Mouse (Mus musculus) cerebellum, adult 18-20 months (tissue): Measurements from ENCODE around the gene Wdr64.

ENCODE experiments used
- DNase-seq, 2 experiments: peaks; one replicate each; pipeline ENCODE4 v3.0.0; 2021

Gene Wdr64

DNA sequence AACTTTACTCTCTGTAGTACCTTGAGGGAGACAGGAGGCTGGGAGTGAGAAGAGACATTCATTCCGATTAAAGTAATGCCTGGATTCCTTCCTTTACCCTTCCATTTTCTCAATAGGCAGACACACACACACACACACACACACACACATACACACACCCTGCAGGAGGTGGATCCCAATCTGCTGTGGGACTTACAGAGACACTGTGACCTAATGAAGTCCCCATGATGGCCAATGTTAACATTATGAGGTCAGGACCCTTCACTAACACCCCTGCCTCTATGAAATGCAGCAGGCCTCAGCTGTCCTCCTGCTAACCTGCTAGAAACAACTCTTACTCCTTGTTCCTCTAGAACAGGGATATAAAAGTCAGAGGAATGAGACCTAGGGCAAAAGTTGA lies at the start of gene Wdr64:
Gene Wdr64 (plus strand): TSS at position 301 of the 400 bp plus-strand sequence.
- no peak for DNase-seq

DNA sequence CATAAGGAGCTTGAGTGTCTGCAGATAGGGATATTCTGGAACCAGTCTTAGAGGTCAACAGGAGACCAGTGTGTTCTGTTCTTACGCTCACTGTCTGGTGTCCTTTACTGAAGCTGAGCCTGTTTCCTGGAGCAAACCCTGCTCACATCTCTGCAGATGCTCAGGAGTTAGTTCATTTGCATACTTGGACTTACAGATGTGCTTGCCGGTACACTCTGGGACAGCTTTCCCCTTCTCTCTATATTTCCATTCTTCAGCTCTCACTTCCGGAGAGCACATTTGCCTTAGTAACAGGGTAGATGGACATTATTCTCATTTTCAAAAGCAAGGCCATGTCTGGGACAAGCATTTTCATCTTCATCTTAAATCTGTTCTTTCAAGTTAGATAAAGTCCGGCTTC lies 49.8 kb upstream of the Wdr64 start:
- no peak for DNase-seq

DNA sequence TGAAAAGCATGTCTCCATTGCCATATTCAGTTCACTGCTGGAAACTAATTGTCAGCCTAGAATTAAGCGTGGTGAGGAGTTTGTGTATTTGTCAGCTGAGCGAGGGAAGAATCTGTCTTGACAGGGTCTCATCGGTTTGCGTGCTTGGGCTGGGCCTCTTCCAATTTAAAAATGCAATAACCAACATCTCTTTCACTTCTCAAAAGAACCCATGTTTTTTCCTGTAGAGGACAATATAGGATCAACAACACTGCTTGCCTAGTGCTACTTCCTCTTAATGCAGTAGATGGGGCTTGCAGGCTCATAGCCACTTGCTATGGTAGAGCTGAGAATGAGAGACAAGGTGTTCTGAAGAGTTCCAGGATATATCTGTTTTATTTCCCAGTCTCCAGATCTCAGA lies 38.5 kb upstream of the Wdr64 start:
- no peak for DNase-seq

DNA sequence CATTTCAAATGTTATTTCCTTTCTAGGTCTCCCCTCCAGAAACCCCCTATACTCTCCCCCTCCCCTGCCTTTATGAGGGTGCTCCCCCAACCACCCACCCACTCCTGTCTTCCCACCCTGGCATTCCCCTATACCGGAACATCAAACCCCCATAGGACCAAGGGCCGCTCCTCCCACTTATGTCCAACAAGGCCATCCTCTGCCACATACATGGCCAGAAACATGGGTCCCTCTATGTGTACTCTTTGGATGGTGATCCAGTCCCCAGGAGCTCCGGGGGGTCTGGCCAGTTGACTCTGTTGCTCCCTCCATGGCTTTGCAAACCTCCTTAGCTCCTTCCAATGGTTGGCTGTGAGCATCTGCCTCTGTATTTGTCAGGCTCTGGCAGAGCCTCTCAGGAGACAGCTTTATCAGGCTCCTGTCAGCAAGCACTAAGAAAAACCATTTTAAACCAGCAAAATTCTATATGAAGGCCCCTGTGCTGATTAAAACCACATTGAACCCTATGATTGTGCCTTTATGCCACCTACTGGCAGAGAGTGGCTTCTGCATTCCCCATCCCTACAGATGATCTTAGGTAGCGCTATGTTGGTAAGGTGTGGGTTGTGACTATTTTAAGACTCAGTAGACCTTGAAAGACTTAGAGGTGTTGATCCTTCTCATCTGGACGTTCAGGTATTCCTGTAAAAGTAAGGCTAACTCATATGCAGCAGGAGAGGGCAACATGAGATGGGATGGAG lies 29.6 kb upstream of the Wdr64 start:
- peak; percentile 8 to 12 for DNase-seq

DNA sequence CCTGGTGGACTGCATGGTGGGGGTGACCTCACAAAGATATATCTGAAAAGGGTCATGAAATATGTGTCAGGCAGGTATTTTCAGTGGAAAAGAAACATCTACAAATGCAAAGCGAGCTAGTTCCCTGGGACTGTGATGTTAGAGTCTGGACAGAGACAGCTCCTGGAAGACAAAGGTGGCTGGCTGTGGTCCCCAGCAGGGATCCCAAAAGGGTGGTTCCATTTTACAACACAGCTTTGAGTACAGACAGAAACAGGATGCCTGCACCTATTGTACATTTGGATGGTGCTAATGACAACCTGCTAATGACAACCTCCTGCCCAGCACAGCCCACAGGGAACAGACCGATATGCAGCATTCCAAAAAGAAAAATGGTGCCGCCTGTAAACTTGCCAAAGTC lies 28.9 kb upstream of the Wdr64 start:
- no peak for DNase-seq

DNA sequence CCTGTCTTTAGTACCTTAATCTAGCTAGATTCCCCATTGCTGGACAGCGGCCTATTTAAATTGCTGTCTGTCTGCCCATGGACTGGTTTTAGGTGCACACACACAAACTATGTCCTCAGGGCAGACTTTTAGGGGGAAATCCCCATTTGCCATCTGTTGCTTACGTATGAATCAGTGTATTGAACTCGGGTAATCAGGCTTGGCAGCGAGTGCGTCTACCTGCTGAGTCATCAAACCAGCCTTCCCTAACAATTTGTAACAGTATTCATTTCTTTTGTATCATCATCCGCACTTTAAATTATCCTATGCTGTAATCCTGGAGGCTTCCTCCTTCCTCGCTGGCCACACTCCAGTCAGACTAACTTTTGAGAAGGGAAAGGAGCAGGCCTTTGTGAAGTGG lies 28.4 kb upstream of the Wdr64 start:
- DNase-seq, result no peak

DNA sequence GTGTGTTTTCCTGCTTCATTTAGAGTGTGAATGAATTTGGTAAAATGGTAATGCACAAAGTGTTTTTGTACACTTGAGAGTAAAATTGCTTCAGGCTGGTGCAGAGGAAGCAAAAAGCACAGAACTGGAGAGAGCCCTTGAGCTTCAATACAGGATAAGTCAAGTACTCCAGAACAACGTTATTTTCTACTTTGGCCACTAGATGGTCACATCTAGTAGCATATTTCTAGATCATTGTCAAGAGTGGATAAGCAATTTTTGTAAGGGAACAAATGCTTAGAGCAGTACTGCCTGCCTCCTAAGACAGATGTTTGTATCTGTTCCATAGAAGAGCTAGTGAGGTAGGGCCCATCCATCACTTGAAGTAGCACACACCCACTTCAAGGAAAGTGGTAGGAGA lies 26.8 kb upstream of the Wdr64 start:
- DNase-seq, result no peak

DNA sequence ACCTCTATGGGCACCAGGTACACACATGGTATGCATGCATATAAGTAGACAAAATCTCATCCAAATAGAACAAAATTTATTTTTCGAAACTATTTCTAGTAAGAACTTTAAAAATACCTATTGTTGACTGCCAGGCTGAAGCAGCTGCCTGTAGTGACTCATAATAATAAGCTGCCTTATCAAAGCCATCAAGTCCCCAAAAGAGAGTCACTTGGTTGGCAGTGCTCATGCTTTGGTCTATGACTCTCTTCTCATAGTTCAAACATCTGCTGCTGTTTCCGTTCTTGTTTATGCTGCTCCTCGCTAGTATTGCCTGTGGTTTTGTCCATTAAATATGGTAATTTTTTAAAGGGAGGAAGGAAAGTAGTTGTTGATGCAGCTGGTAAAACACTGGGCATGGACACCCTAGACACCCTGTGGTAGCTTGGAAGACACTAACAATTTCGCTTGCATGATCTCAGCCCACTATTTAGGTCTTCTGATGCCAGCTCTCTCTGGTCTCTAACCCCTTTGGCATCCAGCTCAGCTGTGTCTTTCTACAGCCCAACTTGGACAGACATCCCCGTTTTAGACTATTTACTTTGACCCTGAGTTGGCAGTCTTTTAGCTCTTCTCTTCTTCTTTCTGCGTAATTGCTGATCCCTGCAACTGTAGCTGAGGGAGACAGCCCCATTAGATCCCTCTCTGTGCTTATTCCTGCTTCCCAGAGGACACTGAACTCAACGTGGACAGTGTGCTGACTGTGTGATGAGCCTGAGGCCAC lies 24.6 kb upstream of the Wdr64 start:
- no peak for DNase-seq

DNA sequence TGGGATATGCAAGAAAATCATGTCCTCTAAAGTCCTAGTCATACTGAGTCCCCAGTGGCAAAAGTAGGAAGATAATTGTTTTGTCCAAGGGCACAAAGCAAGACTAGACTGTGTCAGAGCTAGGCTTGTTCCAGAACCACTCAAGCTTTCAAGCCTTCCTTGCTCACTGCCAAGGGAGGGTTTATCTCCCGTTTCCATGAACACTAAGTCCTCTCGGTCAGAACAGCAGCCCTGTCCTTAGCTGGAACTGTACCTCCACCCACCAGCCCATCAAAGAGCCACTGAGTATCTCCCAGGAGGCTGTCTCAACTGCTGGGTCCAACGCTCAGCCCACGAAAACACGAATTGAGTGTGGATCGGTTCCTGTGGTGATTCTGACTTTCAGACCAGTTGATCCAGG lies 23.3 kb upstream of the Wdr64 start:
- no peak for DNase-seq

DNA sequence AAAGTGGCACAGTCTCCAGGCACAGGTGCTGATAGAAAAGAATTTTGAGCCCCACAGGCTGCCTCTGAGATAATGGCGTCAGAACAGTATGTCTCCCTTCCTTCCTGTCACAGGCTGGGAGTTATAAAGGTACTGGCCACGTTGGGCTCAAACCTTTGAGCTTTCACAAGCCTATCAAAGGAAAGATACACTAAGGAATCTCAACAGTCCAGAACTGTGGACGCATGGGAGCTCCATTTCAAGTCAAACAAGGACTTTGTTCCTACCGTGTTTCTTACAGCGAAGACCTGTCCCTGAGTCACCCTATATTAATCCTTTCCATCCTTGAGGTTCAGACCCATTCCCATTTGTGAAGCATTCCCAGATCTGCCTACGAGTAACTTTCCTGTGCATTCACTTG lies 20.9 kb upstream of the Wdr64 start:
- no peak for DNase-seq

DNA sequence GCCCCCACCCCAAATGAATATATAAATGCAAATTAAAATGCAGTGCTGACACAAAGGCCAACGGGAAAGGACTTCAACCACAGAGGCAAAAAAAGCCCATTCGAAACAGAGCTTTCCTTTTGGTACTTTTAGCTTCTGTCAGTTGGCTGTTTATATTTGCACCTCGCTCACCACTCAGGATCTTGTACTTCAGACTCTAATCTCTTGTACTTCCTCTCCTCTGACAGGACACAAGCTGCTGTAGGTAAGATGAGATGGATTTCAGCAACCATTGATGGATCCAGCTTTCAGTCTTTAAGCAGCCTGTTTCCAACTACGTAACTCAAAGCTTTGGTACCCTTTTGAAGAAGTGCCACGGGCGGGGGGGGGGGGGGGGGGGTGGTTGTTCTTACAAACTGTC lies 17.4 kb upstream of the Wdr64 start:
- DNase-seq, result no peak

DNA sequence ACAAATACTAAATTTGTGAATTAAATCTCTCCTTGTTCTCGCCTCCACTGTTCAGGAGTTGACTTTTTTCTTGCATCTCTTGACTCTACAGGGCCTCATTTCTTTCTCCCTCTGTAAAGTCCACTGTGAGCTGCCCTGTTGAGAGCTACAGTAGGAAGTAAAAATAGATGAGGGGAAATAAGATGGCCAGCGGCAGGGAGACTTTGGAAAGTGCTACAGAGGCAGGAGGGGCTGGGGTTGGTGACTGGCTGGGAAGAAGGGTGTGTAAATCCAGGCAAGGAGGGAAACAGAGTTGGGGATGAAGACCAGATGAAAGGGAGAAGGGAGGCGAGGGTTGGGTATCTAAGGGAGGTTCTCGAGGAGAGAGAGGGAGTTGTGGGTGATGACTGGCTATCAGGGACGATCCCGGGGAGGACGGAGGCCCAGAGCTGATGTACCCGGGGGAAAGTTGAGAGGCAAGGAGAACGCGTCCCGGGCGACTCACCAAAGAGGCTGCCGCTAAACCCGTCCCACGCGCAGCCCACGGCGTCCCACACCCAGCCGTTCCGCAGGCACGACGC lies 6.6 kb upstream of the Wdr64 start:
- no peak for DNase-seq

DNA sequence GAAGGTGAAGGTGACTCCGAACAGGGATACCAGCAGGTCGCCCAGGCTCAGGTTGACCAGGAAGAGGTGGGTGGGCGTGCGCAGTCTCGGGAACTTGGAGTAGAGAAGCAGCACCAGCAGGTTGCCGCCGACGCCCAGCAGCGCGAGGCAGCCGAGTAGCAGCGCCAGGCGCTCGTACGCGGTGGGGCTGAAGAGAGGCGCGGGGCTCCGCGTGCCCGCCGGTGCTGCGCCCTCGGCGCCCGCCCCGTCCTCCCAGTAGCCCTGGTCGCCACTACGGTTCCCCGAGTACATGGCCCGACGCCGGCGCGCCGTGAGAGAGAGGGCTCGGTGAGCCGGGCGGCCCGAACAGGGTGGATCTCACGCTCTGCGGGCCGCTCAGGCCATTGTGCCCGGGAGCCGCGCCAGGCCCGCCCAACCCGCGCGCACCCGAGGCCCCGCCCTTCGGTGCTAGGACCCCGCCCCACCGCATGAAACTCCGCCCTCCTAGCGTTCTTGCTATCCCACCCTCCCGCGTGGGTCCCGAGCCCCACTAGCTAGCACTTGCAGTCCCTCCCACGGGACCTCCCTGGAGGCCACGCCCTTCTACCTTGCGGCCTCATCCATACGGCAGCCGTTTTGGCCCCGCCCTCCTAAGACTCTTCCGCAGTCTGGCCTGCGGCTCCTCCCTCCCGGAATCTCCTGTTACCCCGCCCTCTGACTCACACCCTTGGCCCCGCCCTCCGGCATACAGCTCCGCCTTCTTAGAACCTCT lies 6.0 kb upstream of the Wdr64 start, which contains the start of the genes Opn3 and Chml:
Gene Opn3 (minus strand): TSS at position 531 of the 751 bp plus-strand sequence.
Gene Chml (minus strand): TSS at position 656 of the 751 bp plus-strand sequence.
- DNase-seq, result peak; percentile 98 to 99

DNA sequence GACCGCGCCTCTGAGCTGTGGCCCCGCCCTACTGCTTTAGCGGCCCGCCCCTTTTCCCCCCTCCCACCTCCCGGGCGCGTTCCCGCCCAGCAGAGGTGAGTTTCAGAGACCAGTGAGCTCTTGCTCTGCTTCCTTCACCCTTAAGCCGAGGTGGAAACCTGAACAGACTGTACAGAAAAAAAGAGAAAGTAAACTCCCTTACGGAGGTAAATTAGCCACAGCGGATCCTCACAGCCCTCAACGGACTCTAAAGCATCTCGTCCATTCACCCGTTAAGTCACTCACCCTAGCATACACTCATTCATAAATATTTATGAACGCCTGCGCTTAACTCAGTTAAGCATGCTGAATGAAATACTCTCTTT lies 5.4 kb upstream of the Wdr64 start:
- DNase-seq, result no peak

DNA sequence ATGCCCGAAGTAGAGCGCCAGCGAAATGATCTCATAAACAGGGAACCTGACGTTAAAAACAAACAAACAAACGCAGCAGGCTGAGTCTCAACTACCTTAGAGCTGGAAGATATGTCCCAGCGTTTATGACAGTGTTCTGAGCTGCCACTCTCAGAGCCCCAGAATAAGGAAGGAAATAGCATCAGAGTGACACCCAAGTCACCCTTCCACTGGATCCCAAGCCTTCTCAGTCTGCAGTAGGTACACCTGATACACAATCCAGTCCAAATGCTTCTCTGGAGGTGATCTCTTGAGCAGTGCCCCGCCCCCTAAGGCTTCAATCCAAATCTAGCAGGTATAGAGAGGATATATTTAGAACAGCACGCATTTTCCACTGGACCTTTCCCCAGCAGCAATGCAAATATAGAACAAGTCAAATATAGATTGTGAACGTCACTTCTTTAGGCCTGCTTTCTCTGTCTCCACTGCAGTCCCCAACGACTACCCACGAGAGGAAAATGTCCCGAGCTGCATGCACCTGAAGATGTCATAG lies 4.9 kb upstream of the Wdr64 start:
- DNase-seq, result peak; percentile 38

DNA sequence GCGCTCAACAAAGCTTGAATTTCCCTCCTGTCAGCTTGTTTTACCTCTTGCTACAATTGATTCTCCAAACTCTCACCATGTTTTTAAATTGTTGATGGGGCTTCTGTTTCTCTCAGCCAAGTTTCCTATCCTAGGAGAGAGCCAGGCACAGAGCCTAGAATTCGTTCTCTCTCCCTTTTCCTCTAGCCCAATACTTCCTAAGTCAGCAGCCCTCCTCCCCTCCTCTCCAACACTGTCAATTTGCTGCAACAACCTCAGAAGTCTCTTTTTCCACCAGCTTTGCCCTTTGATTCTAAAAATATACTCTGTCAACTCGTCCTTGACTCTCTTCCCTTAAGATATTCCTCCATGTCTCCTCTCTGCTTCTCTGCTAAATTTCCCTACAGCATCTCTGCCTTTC lies 982 bp downstream of the Wdr64 start:
- no peak for DNase-seq

DNA sequence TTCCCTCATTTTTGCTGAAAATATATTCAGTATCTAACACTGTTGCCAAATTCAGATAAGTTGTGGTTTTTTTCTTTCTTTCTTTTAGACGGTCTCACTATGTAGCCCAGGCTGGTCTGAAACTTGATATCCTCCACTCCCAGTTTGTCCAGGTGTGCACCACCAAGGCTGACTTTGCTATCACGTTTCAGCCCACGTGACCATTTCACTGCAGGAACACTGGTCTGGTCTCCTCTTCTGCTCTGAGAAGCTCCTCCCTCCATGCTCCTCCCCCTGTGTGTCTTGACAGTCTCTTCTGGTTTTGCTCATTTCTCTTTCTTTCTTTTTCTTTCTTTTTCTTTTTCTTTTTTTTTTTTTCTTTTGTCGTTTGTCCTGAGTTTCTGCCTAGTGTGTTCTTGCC lies 1.4 kb downstream of the Wdr64 start:
- no peak for DNase-seq

DNA sequence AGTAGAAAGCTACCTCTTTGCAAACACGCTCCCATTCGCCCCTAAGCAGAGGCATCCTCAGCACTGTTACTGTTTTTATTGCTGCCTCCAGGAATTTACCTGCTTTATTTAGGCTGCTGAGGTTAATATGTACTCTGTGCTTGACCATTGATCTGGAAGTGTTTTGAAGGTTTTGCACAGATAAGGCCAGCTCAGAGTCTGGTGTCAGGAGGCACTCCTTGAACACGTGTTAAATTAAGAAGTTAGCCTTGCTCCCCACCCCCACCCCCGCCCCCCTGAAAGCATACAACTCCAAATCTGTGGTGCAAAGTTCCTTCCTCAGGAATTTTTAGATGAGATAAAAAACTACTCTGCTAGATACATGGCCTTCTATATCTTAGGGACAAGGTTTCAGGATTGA lies 2.8 kb downstream of the Wdr64 start:
- no peak for DNase-seq

DNA sequence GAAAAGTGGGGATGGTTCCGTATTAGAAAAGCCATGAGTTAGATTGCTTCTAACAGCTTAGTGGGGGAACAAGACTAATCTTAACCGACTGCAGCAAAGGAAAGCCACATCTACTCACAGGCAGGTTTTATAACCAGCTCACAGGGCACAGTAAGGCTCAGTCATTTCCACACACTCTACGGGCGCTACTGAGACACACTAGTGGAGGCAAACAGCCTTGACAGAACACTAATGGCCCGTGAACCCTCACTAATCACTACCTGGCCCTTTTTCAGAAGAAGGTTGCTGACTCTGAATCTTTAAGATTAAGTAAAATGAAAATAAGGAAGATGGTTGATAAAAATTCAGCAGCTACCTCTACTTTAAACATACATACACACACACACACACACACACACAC lies 9.2 kb downstream of the Wdr64 start:
- DNase-seq, result no peak

DNA sequence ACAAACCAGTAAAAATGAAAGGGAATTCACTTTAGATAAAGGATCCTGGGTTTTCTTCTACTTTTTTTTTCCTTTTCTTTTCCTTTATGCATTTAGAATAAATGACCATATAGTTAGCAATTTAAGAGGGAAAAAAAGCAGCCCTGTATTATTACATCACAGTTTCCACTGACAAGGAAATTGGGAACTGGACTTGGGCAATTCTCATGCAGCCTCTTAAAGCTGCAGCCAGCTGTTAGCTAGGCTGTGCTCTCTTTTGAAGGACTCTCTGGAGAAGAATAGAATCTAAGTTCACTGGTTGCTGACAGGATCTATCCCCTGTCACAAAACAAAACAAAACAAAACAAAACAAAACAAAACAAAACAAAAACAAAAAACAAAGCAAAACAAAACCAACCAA lies 9.6 kb downstream of the Wdr64 start:
- no peak for DNase-seq

DNA sequence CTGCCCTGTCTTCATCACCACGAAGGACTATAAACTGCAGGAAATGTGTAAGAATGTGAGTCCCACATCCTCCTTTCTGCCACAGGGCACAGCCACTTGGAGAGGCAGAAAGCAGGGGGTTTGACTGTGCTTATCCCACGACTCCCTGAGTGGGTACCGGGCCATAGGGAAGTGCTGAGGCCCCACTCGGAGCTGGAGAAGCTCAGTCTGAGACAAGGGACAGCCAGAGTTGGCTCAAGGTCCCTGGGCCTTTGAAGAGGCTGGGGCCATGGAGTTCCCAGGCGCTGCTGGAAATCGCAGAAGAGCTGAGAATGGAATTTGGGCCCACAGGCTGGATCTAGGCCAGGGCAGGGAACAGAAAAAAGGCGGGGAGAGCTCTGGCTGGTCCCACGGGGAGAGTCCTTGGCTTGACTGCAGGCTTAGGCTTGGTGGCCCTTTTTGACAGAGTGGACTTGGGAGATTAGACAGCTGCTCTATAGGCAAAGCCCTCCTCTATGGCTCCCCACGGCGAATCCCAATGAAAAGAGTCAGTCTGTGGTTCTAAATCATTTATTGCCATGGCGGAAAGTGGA lies 14.0 kb downstream of the Wdr64 start:
- DNase-seq, result no peak

DNA sequence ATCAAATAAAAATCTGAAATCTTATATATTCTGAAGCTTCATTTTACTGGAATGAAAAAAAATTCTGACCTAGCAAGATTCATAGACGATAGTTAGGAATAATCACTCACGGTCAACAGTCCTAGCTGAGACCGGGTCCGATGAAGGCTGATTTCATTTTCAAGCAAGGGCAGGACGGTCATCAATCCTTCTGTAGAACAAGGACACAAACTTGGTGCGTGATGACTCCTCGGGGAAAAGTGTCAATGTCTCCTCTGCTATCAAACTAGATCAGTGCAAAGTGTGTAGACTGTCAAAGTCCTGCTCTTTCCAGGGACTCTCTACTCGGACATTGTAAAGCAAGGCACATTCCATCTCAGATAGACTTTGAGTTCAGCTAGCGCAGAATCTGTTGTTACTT lies 18.4 kb downstream of the Wdr64 start:
- DNase-seq, result no peak

DNA sequence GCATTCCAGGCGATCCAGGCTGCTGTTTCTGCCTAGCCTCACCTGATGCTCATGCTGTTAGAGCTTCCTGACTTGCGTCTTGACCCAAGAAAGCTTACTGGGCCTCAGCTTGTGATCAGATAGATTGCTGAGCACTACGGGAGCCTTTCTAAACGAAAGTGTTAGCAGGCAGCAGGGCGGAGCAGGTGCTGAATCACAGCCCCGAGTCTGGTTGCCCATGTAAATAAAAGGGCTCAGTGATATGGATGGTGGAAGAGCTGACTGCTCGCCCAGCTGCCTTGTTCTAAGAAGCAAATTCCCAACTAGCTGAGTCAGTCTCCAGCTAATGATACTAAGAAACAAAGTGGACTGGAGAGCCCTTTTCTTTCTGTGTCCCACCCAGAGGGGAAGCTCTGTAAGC lies 27.4 kb downstream of the Wdr64 start:
- DNase-seq, result no peak
